Mouse (Mus musculus) MEL (cell line): ENCODE data around the gene Lair1. TPM values are rescaled to one million over a fixed set of nuclear protein-coding genes. Genes with fewer than 3 reads are reported as not detected.

Experiments
- DNase-seq: peaks from one replicate; pipeline ENCODE4 v3.0.0; 2011; ENCODE audit warnings: low read depth, low spot score
- H3K27ac ChIP-seq: 2 replicates; pipeline ENCODE4 v1.5.1; 2012; ENCODE audit warnings: low read depth, mild to moderate bottlenecking, control low read depth, low read length, moderate library complexity; ENCODE audit not compliant: control insufficient read depth
- H3K27me3 ChIP-seq, 2 experiments: fragments of 150-350 bp in 1 of 2; sonication (generic) in 1 of 2; 2 replicates each; pipeline ENCODE4 v1.6.1; 2012; ENCODE audit warnings: low read length in 2 of 2, mild to moderate bottlenecking in 2 of 2, improper control_type of control experiment in 1 of 2, moderate library complexity in 1 of 2; ENCODE audit not compliant: insufficient read depth in 2 of 2, control insufficient read depth in 1 of 2
- H3K36me3 ChIP-seq, 2 experiments: 2 replicates each; pipeline ENCODE4 v1.6.1; 2012 to 2014; ENCODE audit warnings: low read length in 2 of 2, improper control_type of control experiment in 1 of 2, inconsistent platforms in 1 of 2, mild to moderate bottlenecking in 1 of 2; ENCODE audit not compliant: insufficient read depth in 2 of 2, control insufficient read depth in 1 of 2
- H3K4me1 ChIP-seq, 2 experiments: fragments of 150-350 bp in 1 of 2; sonication (generic) in 1 of 2; 2 replicates each; pipeline ENCODE4 v1.6.1; 2012; ENCODE audit warnings: low read length in 2 of 2, improper control_type of control experiment in 1 of 2, mild to moderate bottlenecking in 1 of 2; ENCODE audit not compliant: insufficient read depth in 2 of 2, control insufficient read depth in 1 of 2
- H3K4me3 ChIP-seq, 2 experiments: fragments of 150-350 bp in 1 of 2; sonication (generic) in 1 of 2; 2 replicates each; pipeline ENCODE4 v1.5.1; 2012; ENCODE audit warnings: low read depth in 2 of 2, low read length in 2 of 2, mild to moderate bottlenecking in 2 of 2, moderate library complexity in 2 of 2, control low read depth in 1 of 2, improper control_type of control experiment in 1 of 2; ENCODE audit not compliant: control insufficient read depth in 1 of 2, insufficient read depth in 1 of 2
- H3K79me2 ChIP-seq: 2 replicates; pipeline ENCODE4 v1.6.1; 2012; ENCODE audit warnings: mild to moderate bottlenecking, low read length, moderate library complexity; ENCODE audit not compliant: control insufficient read depth, poor library complexity, insufficient read depth
- H3K9ac ChIP-seq: 2 replicates; pipeline ENCODE4 v1.6.1; 2012; ENCODE audit warnings: low read depth, mild to moderate bottlenecking, control low read depth, low read length, moderate library complexity; ENCODE audit not compliant: control insufficient read depth, poor library complexity, severe bottlenecking
- H3K9me3 ChIP-seq: fragments of 150-350 bp; sonication (generic); replicated peaks from 2 replicates; pipeline ENCODE4 v1.6.1; 2012; ENCODE audit warnings: mild to moderate bottlenecking, low read length, improper control_type of control experiment, moderate library complexity; ENCODE audit not compliant: insufficient read depth
- BHLHE40 ChIP-seq: IDR thresholded peaks from 2 replicates; pipeline ENCODE4 v1.6.1; 2012; ENCODE audit warnings: low read depth, mild to moderate bottlenecking, inconsistent platforms, low read length, improper control_type of control experiment, borderline replicate concordance
- CHD1 ChIP-seq: IDR thresholded peaks from 2 replicates; pipeline ENCODE4 v1.6.1; 2012; ENCODE audit warnings: low read depth, mild to moderate bottlenecking, inconsistent platforms, low read length, improper control_type of control experiment
- CHD2 ChIP-seq: IDR thresholded peaks from 2 replicates; pipeline ENCODE4 v1.6.1; 2011; ENCODE audit warnings: low read length, improper control_type of control experiment
- ELF1 ChIP-seq: IDR thresholded peaks from 2 replicates; pipeline ENCODE4 v1.6.1; 2014; ENCODE audit warnings: low read depth, mild to moderate bottlenecking, inconsistent platforms, low read length, improper control_type of control experiment, moderate library complexity
- EP300 ChIP-seq, 2 experiments: IDR thresholded peaks; 2 replicates each; pipeline ENCODE4 v1.6.1; 2011; ENCODE audit warnings: improper control_type of control experiment in 2 of 2, low read length in 2 of 2, low read depth in 1 of 2, mild to moderate bottlenecking in 1 of 2
- ETS1 ChIP-seq: IDR thresholded peaks from 2 replicates; pipeline ENCODE4 v1.6.1; 2012; ENCODE audit warnings: low read depth, mild to moderate bottlenecking, inconsistent platforms, low read length, improper control_type of control experiment, moderate library complexity
- GABPA ChIP-seq: IDR thresholded peaks from 2 replicates; pipeline ENCODE4 v1.6.1; 2012; ENCODE audit warnings: low read depth, mild to moderate bottlenecking, inconsistent platforms, low read length, improper control_type of control experiment, moderate library complexity
- GATA1 ChIP-seq: IDR thresholded peaks from 2 replicates; pipeline ENCODE4 v1.6.1; 2011; ENCODE audit warnings: low read depth, low read length, improper control_type of control experiment
- HCFC1 ChIP-seq: IDR thresholded peaks from 2 replicates; pipeline ENCODE4 v1.6.1; 2012; ENCODE audit warnings: low read depth, mild to moderate bottlenecking, inconsistent platforms, low read length, improper control_type of control experiment, moderate library complexity
- MAFK ChIP-seq: IDR thresholded peaks from 2 replicates; pipeline ENCODE4 v1.6.1; 2011; ENCODE audit warnings: low read depth, mild to moderate bottlenecking, low read length, improper control_type of control experiment, borderline replicate concordance
- MAX ChIP-seq: IDR thresholded peaks from 2 replicates; pipeline ENCODE4 v1.6.1; 2011; ENCODE audit warnings: low read length, improper control_type of control experiment
- MXI1 ChIP-seq: IDR thresholded peaks from 2 replicates; pipeline ENCODE4 v1.6.1; 2011; ENCODE audit warnings: mild to moderate bottlenecking, low read depth, low read length, improper control_type of control experiment
- MYB ChIP-seq: IDR thresholded peaks from 2 replicates; pipeline ENCODE4 v1.6.1; 2011; ENCODE audit warnings: mild to moderate bottlenecking, low read depth, low read length, improper control_type of control experiment
- NELFE ChIP-seq: IDR thresholded peaks from 2 replicates; pipeline ENCODE4 v1.6.1; 2011; ENCODE audit warnings: low read depth, low read length, improper control_type of control experiment
- POLR2A ChIP-seq, 2 experiments: IDR thresholded peaks; 2 replicates each; pipeline ENCODE4 v1.6.1; 2011 to 2012; ENCODE audit warnings: low read length in 2 of 2, mild to moderate bottlenecking in 2 of 2, control low read depth in 1 of 2, improper control_type of control experiment in 1 of 2, low read depth in 1 of 2, moderate library complexity in 1 of 2; ENCODE audit not compliant: control insufficient read depth in 1 of 2, insufficient read depth in 1 of 2, poor library complexity in 1 of 2
- POLR2AphosphoS2 ChIP-seq: IDR thresholded peaks from 2 replicates; pipeline ENCODE4 v1.6.1; 2011; ENCODE audit warnings: low read length, improper control_type of control experiment
- POLR2AphosphoS5 ChIP-seq: IDR thresholded peaks from 2 replicates; pipeline ENCODE4 v1.6.1; 2012; ENCODE audit warnings: low read depth, borderline replicate concordance, mild to moderate bottlenecking, inconsistent platforms, low read length, moderate library complexity, mixed read lengths
- RAD21 ChIP-seq: IDR thresholded peaks from 2 replicates; pipeline ENCODE4 v1.6.1; 2011; ENCODE audit warnings: mild to moderate bottlenecking, low read depth, low read length, improper control_type of control experiment
- RCOR1 ChIP-seq: IDR thresholded peaks from 2 replicates; pipeline ENCODE4 v1.6.1; 2012; ENCODE audit warnings: low read depth, mild to moderate bottlenecking, inconsistent platforms, low read length, improper control_type of control experiment
- SIN3A ChIP-seq: IDR thresholded peaks from 2 replicates; pipeline ENCODE4 v1.6.1; 2012; ENCODE audit warnings: low read length, improper control_type of control experiment, inconsistent platforms
- TAL1 ChIP-seq: IDR thresholded peaks from 2 replicates; pipeline ENCODE4 v1.6.1; 2012; ENCODE audit warnings: mild to moderate bottlenecking, inconsistent platforms, low read length, moderate library complexity, mixed read lengths
- TCF12 ChIP-seq: IDR thresholded peaks from 2 replicates; pipeline ENCODE4 v1.6.1; 2014; ENCODE audit warnings: low read depth, mild to moderate bottlenecking, inconsistent platforms, low read length, improper control_type of control experiment, moderate library complexity
- UBTF ChIP-seq: IDR thresholded peaks from 2 replicates; pipeline ENCODE4 v1.6.1; 2012; ENCODE audit warnings: low read depth, mild to moderate bottlenecking, inconsistent platforms, low read length, improper control_type of control experiment, moderate library complexity, borderline replicate concordance; ENCODE audit not compliant: insufficient read depth
- USF1 ChIP-seq: IDR thresholded peaks from 2 replicates; pipeline ENCODE4 v1.6.1; 2014; ENCODE audit warnings: low read depth, mild to moderate bottlenecking, inconsistent platforms, low read length, improper control_type of control experiment, moderate library complexity
- ZC3H11A ChIP-seq: IDR thresholded peaks from 2 replicates; pipeline ENCODE4 v1.6.1; 2012; ENCODE audit warnings: low read depth, mild to moderate bottlenecking, inconsistent platforms, low read length, improper control_type of control experiment
- ZKSCAN1 ChIP-seq: IDR thresholded peaks from 2 replicates; pipeline ENCODE4 v1.6.1; 2012; ENCODE audit warnings: low read depth, mild to moderate bottlenecking, inconsistent platforms, low read length, improper control_type of control experiment, moderate library complexity
- ZMIZ1 ChIP-seq: IDR thresholded peaks from 2 replicates; pipeline ENCODE4 v1.6.1; 2012; ENCODE audit warnings: low read depth, mild to moderate bottlenecking, inconsistent platforms, low read length, improper control_type of control experiment, moderate library complexity
- ZNF384 ChIP-seq: IDR thresholded peaks from 2 replicates; pipeline ENCODE4 v1.6.1; 2012; ENCODE audit warnings: low read depth, mild to moderate bottlenecking, inconsistent platforms, low read length, improper control_type of control experiment
- polyA plus RNA-seq, 2 experiments: library from polyadenylated mRNA; stranded (reverse) in 1 of 2; unstranded in 1 of 2; fragments of >175 nt in 1 of 2; fragments of >200 nt in 1 of 2; gene quantifications; 2 replicates each; pipeline versions ENCODE4 v1.2.1 to v1.2.4; 2012; ENCODE audit warnings: low replicate concordance in 2 of 2, low read depth in 1 of 2; ENCODE audit not compliant: insufficient read length in 2 of 2, insufficient read depth in 1 of 2, missing spikeins in 1 of 2
- total RNA-seq: library from RNA; depleted of rRNA; stranded (reverse); fragments of 300-350 nt; gene quantifications from 2 replicates; pipeline ENCODE4 v1.2.3, GENCODE M21; 2012

Lair1 gene
- total and polyA plus RNA-seq, 3 experiments = 0.15 to 0.31 TPM; not detected in 1

- H3K4me1 ChIP-seq = peaks cover 8 to 36% of the 10 kb centered on the region in 2 experiments
- no peaks in the 10 kb centered on the region for H3K9me3 ChIP-seq
- H3K9ac ChIP-seq = no peak overlapping the region; the same call in 1 of the 2 replicates
- DNase-seq = peak; percentile 57
- peak overlapping the region; percentile 5 for H3K27ac ChIP-seq
- H3K79me2 ChIP-seq = no peaks in the 10 kb centered on the region
- no peaks in the 10 kb centered on the region for H3K27me3 ChIP-seq
- peaks cover 0 to 37% of the 10 kb centered on the region in 2 experiments; a peak in 2 of 4 replicates for H3K36me3 ChIP-seq
- peak; percentile 68 for TF ChIP-seq USF1
- TF ChIP-seq HCFC1 = no peak
- TF ChIP-seq ETS1 = 0 out of 2 replicates have a peak, but pooled peaks have one; percentile 6
- TF ChIP-seq MAFK = no peak
- TF ChIP-seq, all 39 proteins: peak for 2
- H3K4me3 ChIP-seq = peak overlapping the region in 1 of 2 experiments; percentile 15; a peak in 2 of 4 replicates
Measured at GRCm38 (mm10) chr7:4091170-4091569, 28.2 kb upstream of the Lair1 start.

- no peak overlapping the region for H3K4me3 ChIP-seq
- peaks cover 0 to 37% of the 10 kb centered on the region in 2 experiments; a peak in 2 of 4 replicates for H3K36me3 ChIP-seq
- TF ChIP-seq CHD2 (no peak), USF1 (no peak), TCF12 (peak; percentile 82), POLR2A (IDR thresholded peaks at IDR 0.05; ENCODE audit: control insufficient read depth in 1 of 2, insufficient read depth in 1 of 2, low read depth in 1 of 2, low read length in 2 of 2, poor library complexity in 1 of 2) (peak in 1 of 2 experiments; percentile 25; a peak in 1 of 4 replicates), NELFE (no peak), ZKSCAN1 (no peak), ZNF384 (no peak), TAL1 (peak; percentile 32; the same call in 1 of the 2 replicates), SIN3A (peak; percentile 44; the same call in 1 of the 2 replicates), ZMIZ1 (no peak), MYB (peak; percentile 81), UBTF (no peak), CHD1 (no peak), GATA1 (peak; percentile 75), ELF1 (no peak), RAD21 (no peak), MAX (no peak), ZC3H11A (no peak), GABPA (no peak), POLR2AphosphoS2 (no peak), POLR2AphosphoS5 (no peak), RCOR1 (peak; percentile 36; the same call in 1 of the 2 replicates), BHLHE40 (no peak), MXI1 (no peak), ETS1 (peak; percentile 55), EP300 (IDR thresholded peaks at IDR 0.05; ENCODE audit: low read depth in 1 of 2, low read length in 2 of 2) (peak; percentile 65 to 92)
- TF ChIP-seq, all 39 proteins: peak for 9
- peak overlapping the region; percentile 28; the same call in 1 of the 2 replicates for H3K9ac ChIP-seq
- peak overlapping the region; percentile 88 for H3K27ac ChIP-seq
- H3K4me1 ChIP-seq = peaks cover 8 to 36% of the 10 kb centered on the region in 2 experiments
- peak; percentile 59 for DNase-seq
- no peaks in the 10 kb centered on the region for H3K9me3 ChIP-seq
- no peaks in the 10 kb centered on the region for H3K79me2 ChIP-seq
- no peaks in the 10 kb centered on the region for H3K27me3 ChIP-seq
Measured at GRCm38 (mm10) chr7:4088679-4089078, 25.7 kb upstream of the Lair1 start.
